Mouse (Mus musculus) heart, postnatal 0 days (tissue): ENCODE data around the gene Hpgd.

Experiments used
- CTCF ChIP-seq: IDR thresholded peaks from 2 replicates; pipeline ENCODE4 v1.5.1; 2016; ENCODE audit warnings: antibody characterized with exemption, control low read depth, low read depth
- EP300 ChIP-seq: IDR thresholded peaks from 2 replicates; pipeline ENCODE4 v1.6.1; 2016; ENCODE audit warnings: antibody characterized with exemption, low read depth

DNA sequence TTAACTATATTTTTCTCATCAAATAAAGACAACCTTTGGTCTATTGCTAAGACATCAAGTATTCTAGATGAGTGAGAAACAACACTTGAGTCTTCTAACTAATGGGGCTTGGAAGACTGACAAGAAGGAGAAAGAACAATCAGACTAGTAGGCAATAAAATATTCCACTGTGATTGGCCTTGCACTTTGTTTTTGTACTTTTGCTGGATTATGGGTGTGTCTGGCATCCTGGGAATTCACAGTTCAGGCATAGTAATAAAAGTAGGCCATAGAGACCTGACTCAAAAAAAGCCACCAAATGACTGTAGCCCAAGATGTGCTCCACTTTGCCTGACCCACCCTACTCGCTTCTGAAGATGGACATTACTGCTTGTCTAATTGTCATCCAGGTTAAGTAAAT, 50.0 kb downstream of the Hpgd start:
- TF ChIP-seq CTCF: no peak
- no peak for TF ChIP-seq EP300
